Mouse (Mus musculus): ENCODE measurements around the gene Ankrd54. TPM values are rescaled to one million over a fixed set of nuclear protein-coding genes. Genes with fewer than 3 reads are reported as not detected.

The Ankrd54 gene
- polyA plus RNA-seq, 1 experiment from 2014 or later, result 65.6 TPM

DNA sequence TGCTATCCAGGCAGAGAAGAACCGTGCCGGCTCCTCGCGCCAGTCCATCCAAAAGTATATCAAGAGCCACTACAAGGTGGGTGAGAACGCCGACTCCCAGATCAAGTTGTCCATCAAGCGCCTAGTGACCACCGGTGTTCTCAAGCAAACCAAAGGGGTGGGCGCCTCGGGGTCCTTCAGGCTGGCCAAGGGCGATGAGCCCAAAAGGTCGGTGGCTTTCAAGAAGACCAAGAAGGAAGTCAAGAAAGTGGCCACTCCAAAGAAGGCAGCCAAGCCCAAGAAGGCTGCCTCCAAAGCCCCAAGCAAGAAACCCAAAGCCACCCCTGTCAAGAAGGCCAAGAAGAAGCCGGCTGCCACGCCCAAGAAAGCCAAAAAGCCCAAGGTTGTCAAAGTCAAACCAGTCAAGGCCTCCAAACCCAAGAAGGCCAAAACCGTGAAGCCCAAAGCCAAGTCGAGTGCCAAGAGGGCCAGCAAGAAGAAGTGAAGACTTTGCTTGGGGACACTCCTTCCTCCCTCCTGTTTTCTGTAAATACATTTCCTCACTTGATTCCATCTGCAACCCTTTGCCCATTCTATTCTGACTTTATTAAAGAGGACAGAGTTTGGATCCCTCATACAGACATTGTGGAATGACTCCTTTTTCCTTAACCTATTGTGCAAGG is 33.7 kb downstream of the Ankrd54 start:
- peaks cover 16% of the 10 kb centered on the region for H3K4me1 ChIP-seq (ENCODE audit: control insufficient read depth, insufficient read depth, low read length)
- no peaks in the 10 kb centered on the region for H3K9me3 ChIP-seq (ENCODE audit: control insufficient read depth, low read length)
- H3K9ac ChIP-seq (ENCODE audit: low read length), result peak overlapping the region; percentile 100
- WGBS, result 28% methylated on average over 16 of the region's 16 CpGs
- DNase-seq (ENCODE audit: low spot score), result peak; percentile 45
- H3K27me3 ChIP-seq (ENCODE audit: control insufficient read depth, insufficient read depth, low read length), result no peaks in the 10 kb centered on the region
- peak overlapping the region; percentile 97 for H3K27ac ChIP-seq (ENCODE audit: low read depth, low read length)
- H3K4me2 ChIP-seq (ENCODE audit: low read depth), result peak overlapping the region; percentile 82
- ATAC-seq (ENCODE audit: insufficient read depth, low FRiP score, low TSS enrichment), result no peak
- H3K4me3 ChIP-seq (ENCODE audit: low read depth, low read length), result peak overlapping the region; percentile 76
- no peaks in the 10 kb centered on the region for H3K36me3 ChIP-seq (ENCODE audit: control insufficient read depth, insufficient read depth, low read length)

DNA sequence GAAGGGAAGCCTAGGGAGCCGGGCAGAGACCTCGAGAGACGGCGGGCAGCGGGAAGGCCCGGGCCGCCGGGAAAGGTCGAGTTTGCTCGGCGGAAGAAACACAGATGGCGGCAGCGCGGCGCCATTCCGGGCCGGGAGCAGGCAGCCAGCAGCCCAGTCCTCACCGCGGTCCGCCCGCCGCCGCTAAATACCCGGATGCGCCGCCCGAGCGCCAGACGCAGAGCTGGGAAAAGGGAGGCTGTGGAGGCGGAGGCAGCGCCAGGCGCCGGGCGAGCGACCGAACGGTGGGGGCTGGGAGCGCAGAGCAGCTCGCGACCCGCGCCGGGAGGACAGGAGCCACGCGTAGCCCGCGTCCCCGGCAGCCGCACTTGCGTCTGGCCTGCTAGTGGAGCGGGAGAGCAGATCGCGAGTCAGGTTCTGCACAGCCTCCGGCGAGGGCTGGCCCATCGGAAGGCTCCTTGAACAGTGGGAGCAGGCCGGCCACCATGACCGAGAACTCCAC is 34.4 kb downstream of the Ankrd54 start, which contains the start of gene H1f0:
Gene H1f0 (plus strand): TSS at position 214 of the 502 bp plus-strand sequence.
- WGBS, result under 1% methylated on average over 56 of the region's 58 CpGs
- no peaks in the 10 kb centered on the region for H3K9me3 ChIP-seq (ENCODE audit: control insufficient read depth, low read length)
- peak within 1 kb of the TSS; percentile 82 for H3K4me2 ChIP-seq (ENCODE audit: low read depth)
- ATAC-seq (ENCODE audit: insufficient read depth, low FRiP score, low TSS enrichment) (peak; percentile 71), DNase-seq (ENCODE audit: low spot score) (peak; percentile 96)
- peaks cover 16% of the 10 kb centered on the region for H3K4me1 ChIP-seq (ENCODE audit: control insufficient read depth, insufficient read depth, low read length)
- peak within 1 kb of the TSS; percentile 97 for H3K27ac ChIP-seq (ENCODE audit: low read depth, low read length)
- no peaks in the 10 kb centered on the region for H3K36me3 ChIP-seq (ENCODE audit: control insufficient read depth, insufficient read depth, low read length)
- H3K27me3 ChIP-seq (ENCODE audit: control insufficient read depth, insufficient read depth, low read length), result no peaks in the 10 kb centered on the region
- peak within 1 kb of the TSS; percentile 100 for H3K9ac ChIP-seq (ENCODE audit: low read length)
- H3K4me3 ChIP-seq (ENCODE audit: low read depth, low read length), result peak within 1 kb of the TSS; percentile 76

DNA sequence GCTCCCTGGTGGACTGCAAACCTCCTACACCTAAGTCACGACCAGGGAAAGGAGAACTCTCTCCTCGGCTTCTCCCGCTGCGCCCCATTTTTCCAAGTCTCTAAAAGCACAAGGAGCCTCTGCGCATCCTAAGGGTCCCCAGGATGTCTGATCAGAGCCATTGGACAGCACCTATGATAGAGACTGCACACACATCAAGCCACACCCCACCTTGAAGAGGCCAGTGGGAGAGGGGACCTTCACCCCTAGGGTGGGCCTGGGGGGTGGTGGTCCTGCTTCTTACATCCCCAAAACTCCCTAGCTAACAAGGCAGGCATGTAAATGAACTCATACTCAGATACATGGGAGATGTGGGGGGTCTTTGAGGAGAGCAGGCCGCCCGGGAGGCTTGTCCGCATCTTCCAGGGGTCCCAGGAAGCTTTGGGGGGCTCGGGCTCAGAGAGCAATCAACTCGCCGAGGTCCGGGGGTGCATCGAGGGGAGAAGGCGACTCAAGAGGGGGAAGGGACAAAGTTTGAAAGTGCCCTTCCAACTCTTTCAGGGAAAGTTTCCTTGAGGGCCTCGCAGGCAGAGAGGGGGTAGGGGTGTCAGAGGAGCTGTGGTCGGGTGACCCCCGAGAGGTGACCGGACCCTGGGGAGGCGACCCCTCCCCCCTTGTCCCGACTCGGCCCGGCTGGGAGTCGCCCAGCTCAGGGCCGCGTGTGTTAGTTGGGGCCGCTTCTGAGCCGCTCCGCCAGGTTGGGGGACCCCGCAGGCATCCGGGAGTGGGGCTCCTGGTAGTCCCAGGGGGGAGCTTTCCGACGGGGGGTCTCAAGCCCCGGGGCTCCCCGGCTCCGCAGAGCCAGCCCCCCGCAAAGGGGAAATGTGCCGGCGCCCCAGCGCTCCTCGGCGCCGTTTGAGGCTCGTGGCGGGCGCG is 35.1 kb downstream of the Ankrd54 start:
- Histone ChIP-seq H3K36me3 (ENCODE audit: control insufficient read depth, insufficient read depth, low read length) (no peaks in the 10 kb centered on the region), H3K9ac (ENCODE audit: low read length) (peak overlapping the region; percentile 100), H3K4me1 (ENCODE audit: control insufficient read depth, insufficient read depth, low read length) (peaks cover 16% of the 10 kb centered on the region), H3K9me3 (ENCODE audit: control insufficient read depth, low read length) (no peaks in the 10 kb centered on the region), H3K27me3 (ENCODE audit: control insufficient read depth, insufficient read depth, low read length) (no peaks in the 10 kb centered on the region), H3K4me3 (ENCODE audit: low read depth, low read length) (peak overlapping the region; percentile 76), H3K27ac (ENCODE audit: low read depth, low read length) (peak overlapping the region; percentile 97), H3K4me2 (ENCODE audit: low read depth) (peak overlapping the region; percentile 82)
- ATAC-seq (ENCODE audit: insufficient read depth, low FRiP score, low TSS enrichment) (no peak), DNase-seq (ENCODE audit: low spot score) (peak; percentile 55)
- 7% methylated on average over 42 of the region's 46 CpGs for WGBS

DNA sequence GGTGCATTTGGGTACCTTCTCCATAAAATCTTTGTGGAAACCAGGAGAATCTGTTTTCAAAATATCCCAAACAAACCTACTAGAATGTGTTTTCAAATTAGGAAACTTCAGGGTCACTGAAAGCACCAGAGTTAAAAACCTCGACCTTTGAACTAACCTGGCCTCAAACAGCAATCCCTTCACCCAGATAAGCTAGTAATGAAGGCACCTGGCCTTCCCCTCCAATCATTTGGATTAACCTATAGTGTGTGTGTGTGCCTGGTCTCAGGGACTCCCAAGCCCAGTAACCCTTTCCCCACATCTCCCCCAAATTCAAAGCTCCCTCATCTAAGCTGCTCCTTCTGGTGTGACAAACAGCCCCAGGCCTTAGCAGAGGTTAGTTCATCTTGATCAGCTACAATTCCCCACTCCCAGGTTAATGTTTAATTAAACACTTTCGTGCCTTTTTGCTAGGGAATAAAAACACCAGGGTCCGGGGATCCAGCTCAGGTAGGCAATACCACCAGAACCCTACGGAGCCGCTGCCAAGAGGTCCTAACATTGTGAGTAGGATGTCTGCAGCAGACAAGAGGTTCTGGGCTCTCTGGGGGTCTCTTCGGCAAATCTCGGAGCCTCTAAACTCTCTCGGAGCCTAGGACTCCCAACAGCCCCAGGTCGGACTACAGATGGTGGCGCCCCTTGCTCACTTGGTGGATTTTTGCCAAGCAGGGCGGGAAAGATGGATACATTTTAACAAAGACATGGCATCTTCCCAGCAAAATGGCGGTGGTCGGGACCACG is 36.0 kb downstream of the Ankrd54 start:
- ATAC-seq (ENCODE audit: insufficient read depth, low FRiP score, low TSS enrichment), result no peak
- Histone ChIP-seq H3K9me3 (ENCODE audit: control insufficient read depth, low read length) (no peaks in the 10 kb centered on the region), H3K9ac (ENCODE audit: low read length) (no peak overlapping the region), H3K27me3 (ENCODE audit: control insufficient read depth, insufficient read depth, low read length) (no peaks in the 10 kb centered on the region), H3K4me2 (ENCODE audit: low read depth) (peak overlapping the region; percentile 82; the same call in 1 of the 2 replicates), H3K4me3 (ENCODE audit: low read depth, low read length) (no peak overlapping the region), H3K36me3 (ENCODE audit: control insufficient read depth, insufficient read depth, low read length) (no peaks in the 10 kb centered on the region), H3K27ac (ENCODE audit: low read depth, low read length) (no peak overlapping the region), H3K4me1 (ENCODE audit: control insufficient read depth, insufficient read depth, low read length) (peaks cover 16% of the 10 kb centered on the region)
- DNase-seq (ENCODE audit: low spot score), result no peak
- WGBS, result 46% methylated on average over 14 of the region's 14 CpGs

DNA sequence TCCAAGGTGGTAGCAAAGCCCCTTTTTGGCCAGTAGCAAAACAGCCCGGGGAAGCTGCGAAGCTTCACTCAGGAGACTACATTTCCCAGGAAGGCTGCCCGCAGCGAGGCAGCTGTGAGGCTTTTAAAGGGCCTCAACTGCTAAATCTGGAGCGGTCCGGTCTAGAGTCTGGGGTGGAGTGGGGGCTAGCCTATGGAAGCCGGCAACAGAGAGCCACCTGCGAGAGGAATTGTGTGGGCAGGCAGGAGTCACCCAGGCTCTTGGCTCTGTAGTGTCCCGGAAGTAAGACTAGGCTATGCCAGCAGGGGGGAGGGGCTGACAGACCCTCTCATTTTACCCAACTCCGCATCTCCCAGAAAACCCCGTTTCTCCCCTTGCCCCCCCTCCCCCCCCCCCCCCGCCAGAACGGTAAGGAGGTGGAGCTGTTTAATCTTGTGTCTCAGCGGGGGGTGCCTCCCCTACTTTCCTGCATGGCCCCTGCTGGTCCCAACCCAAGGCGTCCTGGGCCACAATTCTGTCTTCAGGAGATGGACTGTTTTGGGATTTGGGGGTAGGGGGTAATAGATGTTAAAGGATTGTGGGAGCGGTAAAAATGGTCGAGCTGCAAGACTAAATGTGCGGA is 36.9 kb downstream of the Ankrd54 start:
- DNase-seq (ENCODE audit: low spot score), result peak; percentile 40
- H3K9me3 ChIP-seq (ENCODE audit: control insufficient read depth, low read length), result no peaks in the 10 kb centered on the region
- peak overlapping the region; percentile 20 for H3K9ac ChIP-seq (ENCODE audit: low read length)
- H3K4me1 ChIP-seq (ENCODE audit: control insufficient read depth, insufficient read depth, low read length), result peaks cover 10% of the 10 kb centered on the region
- no peak for ATAC-seq (ENCODE audit: insufficient read depth, low FRiP score, low TSS enrichment)
- H3K4me2 ChIP-seq (ENCODE audit: low read depth), result peak overlapping the region; percentile 19; the same call in 1 of the 2 replicates
- H3K36me3 ChIP-seq (ENCODE audit: control insufficient read depth, insufficient read depth, low read length), result no peaks in the 10 kb centered on the region
- H3K27ac ChIP-seq (ENCODE audit: low read depth, low read length), result no peak overlapping the region
- H3K27me3 ChIP-seq (ENCODE audit: control insufficient read depth, insufficient read depth, low read length), result no peaks in the 10 kb centered on the region
- no peak overlapping the region for H3K4me3 ChIP-seq (ENCODE audit: low read depth, low read length)
- 12% methylated on average over 15 of the region's 18 CpGs for WGBS

DNA sequence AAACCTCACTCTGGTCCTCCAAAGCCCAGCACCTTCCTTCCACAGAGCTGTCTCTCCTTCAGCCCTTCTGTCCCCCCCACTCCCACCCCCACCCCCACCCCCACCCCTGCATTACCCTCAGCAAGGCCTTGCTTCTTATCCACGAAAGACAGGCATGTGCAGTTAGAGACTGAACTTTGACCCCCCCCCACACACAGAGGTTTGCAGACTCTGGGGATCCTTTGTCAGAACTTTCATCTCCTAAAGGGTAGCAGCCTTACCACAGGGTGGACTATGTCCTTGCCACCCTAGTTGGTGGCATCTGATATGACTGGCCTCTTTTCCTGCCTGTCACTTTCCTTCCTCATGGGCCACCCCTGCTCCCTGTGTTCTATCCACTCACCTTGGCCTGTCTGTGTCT is 39.3 kb downstream of the Ankrd54 start:
- 67% methylated on average over 1 of the region's 1 CpGs for WGBS
- Histone ChIP-seq H3K9ac (ENCODE audit: low read length) (no peak overlapping the region), H3K27me3 (ENCODE audit: control insufficient read depth, insufficient read depth, low read length) (no peaks in the 10 kb centered on the region), H3K4me3 (ENCODE audit: low read depth, low read length) (no peak overlapping the region), H3K4me2 (ENCODE audit: low read depth) (no peak overlapping the region), H3K9me3 (ENCODE audit: control insufficient read depth, low read length) (no peaks in the 10 kb centered on the region), H3K36me3 (ENCODE audit: control insufficient read depth, insufficient read depth, low read length) (no peaks in the 10 kb centered on the region), H3K27ac (ENCODE audit: low read depth, low read length) (no peak overlapping the region), H3K4me1 (ENCODE audit: control insufficient read depth, insufficient read depth, low read length) (peaks cover 10% of the 10 kb centered on the region)
- ATAC-seq (ENCODE audit: insufficient read depth, low FRiP score, low TSS enrichment) (no peak), DNase-seq (ENCODE audit: low spot score) (no peak)

DNA sequence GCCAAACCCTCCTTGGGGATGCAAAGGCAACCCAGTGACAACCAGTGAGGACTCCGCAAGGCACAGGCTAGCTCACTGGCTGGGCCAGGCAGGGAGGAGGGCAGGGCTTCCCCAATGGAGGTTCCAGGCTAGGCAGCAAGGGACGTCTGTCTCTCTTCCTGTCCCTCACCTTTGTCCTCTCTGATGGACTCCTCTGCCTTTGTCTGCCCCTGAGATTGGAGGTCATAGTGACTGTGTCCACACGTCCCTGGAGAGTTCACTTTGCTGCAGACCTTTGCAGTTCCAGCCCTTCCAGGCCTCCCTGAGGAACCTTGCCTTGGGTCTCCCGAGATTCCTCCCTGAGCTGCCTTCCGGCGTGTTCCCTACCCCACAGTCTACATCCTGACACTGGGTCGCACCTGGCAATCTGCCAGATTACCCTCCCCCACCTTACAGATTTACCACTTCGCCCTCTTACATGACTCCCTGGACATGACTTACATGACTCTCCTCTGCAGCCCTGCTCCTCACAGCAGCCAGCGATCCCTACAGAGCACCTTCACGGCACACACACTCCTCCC is 39.9 kb downstream of the Ankrd54 start:
- 67% methylated on average over 10 of the region's 10 CpGs for WGBS
- DNase-seq (ENCODE audit: low spot score), result no peak
- Histone ChIP-seq H3K9ac (ENCODE audit: low read length) (no peak overlapping the region), H3K4me3 (ENCODE audit: low read depth, low read length) (no peak overlapping the region), H3K36me3 (ENCODE audit: control insufficient read depth, insufficient read depth, low read length) (no peaks in the 10 kb centered on the region), H3K9me3 (ENCODE audit: control insufficient read depth, low read length) (no peaks in the 10 kb centered on the region), H3K27me3 (ENCODE audit: control insufficient read depth, insufficient read depth, low read length) (no peaks in the 10 kb centered on the region), H3K4me1 (ENCODE audit: control insufficient read depth, insufficient read depth, low read length) (peaks cover 10% of the 10 kb centered on the region), H3K27ac (ENCODE audit: low read depth, low read length) (no peak overlapping the region), H3K4me2 (ENCODE audit: low read depth) (no peak overlapping the region)
- no peak for ATAC-seq (ENCODE audit: insufficient read depth, low FRiP score, low TSS enrichment)

DNA sequence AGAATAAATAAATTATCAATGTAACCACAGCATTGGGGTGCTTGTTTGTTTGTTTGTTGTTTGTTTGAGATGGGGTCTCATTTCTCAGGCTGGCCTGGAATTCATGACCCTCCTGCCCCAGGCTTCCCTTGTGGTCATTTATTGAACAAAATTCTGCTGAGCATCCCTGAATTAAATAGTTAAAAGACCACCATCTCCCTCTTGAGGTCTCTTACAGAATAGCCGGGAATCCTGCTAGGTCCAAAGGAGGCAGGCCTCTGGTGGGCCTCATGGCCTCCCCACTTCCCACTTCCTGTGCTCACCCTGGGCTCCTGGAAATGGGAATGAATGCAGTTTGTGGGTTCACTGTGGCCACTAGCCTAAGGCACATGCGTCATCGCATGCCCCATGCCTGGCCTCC is 43.8 kb downstream of the Ankrd54 start:
- Histone ChIP-seq H3K27ac (ENCODE audit: low read depth, low read length) (no peak overlapping the region), H3K4me2 (ENCODE audit: low read depth) (no peak overlapping the region), H3K9ac (ENCODE audit: low read length) (no peak overlapping the region), H3K27me3 (ENCODE audit: control insufficient read depth, insufficient read depth, low read length) (no peaks in the 10 kb centered on the region), H3K4me1 (ENCODE audit: control insufficient read depth, insufficient read depth, low read length) (no peaks in the 10 kb centered on the region), H3K4me3 (ENCODE audit: low read depth, low read length) (no peak overlapping the region), H3K9me3 (ENCODE audit: control insufficient read depth, low read length) (no peaks in the 10 kb centered on the region), H3K36me3 (ENCODE audit: control insufficient read depth, insufficient read depth, low read length) (no peaks in the 10 kb centered on the region)
- DNase-seq (ENCODE audit: low spot score) (no peak), ATAC-seq (ENCODE audit: insufficient read depth, low FRiP score, low TSS enrichment) (no peak)
- WGBS, result 68% methylated on average over 3 of the region's 3 CpGs

Measured in neural tube, embryonic 11.5 days (tissue).